Mouse (Mus musculus) erythroid progenitor cell, adult 5-6 weeks (primary cell): Measurements from ENCODE around the gene Pdpn. TPM values are rescaled to one million over a fixed set of nuclear protein-coding genes. Genes with fewer than 3 reads are reported as not detected.

Experiments
- ATAC-seq: replicated peaks from 2 replicates; pipeline ENCODE4 v1.8.0; 2016; ENCODE audit warnings: moderate number of reproducible peaks, mild to moderate bottlenecking, moderate TSS enrichment, inconsistent platforms; ENCODE audit not compliant: poor library complexity, low FRiP score, severe bottlenecking
- total RNA-seq, 2 experiments: library from RNA; stranded (forward) in 1 of 2; stranded (reverse) in 1 of 2; fragments of 150-400 nt in 1 of 2; fragments of 186-747, 209-891 nt in 1 of 2; gene quantifications; 2 replicates each; pipeline versions ENCODE4 v1.2.3 to v1.2.4; 2015 to 2017; ENCODE audit warnings: low replicate concordance in 2 of 2

The Pdpn gene
- total RNA-seq, 2 experiments from 2014 or later = not detected

- ATAC-seq = no peak
These were observed 837 bp upstream of the Pdpn start for GRCm38 (mm10) chr4:143300113-143300688.

GRCm38 (mm10) chr4:143298431-143299315 is 691 bp downstream of the Pdpn start:
- no peak for ATAC-seq

GRCm38 (mm10) chr4:143297016-143297556 is 2.3 kb downstream of the Pdpn start:
- ATAC-seq = no peak

- no peak for ATAC-seq
These were observed 3.2 kb downstream of the Pdpn start for GRCm38 (mm10) chr4:143296153-143296552.

GRCm38 (mm10) chr4:143294324-143294723 is 5.0 kb downstream of the Pdpn start:
- no peak for ATAC-seq

- ATAC-seq = no peak
These were observed 10.5 kb downstream of the Pdpn start for GRCm38 (mm10) chr4:143288880-143289279.

GRCm38 (mm10) chr4:143288473-143288872 is 10.9 kb downstream of the Pdpn start:
- ATAC-seq = no peak

GRCm38 (mm10) chr4:143287065-143287464 is 12.3 kb downstream of the Pdpn start:
- no peak for ATAC-seq

GRCm38 (mm10) chr4:143280166-143280565 is 19.2 kb downstream of the Pdpn start:
- no peak for ATAC-seq

- no peak for ATAC-seq
These were observed 19.7 kb downstream of the Pdpn start for GRCm38 (mm10) chr4:143279661-143280060.

GRCm38 (mm10) chr4:143279016-143279415 is 20.3 kb downstream of the Pdpn start:
- no peak for ATAC-seq

GRCm38 (mm10) chr4:143278429-143278871 is 20.9 kb downstream of the Pdpn start:
- no peak for ATAC-seq

- no peak for ATAC-seq
These were observed 22.0 kb downstream of the Pdpn start for GRCm38 (mm10) chr4:143277319-143277718.

- ATAC-seq = no peak
These were observed 27.8 kb downstream of the Pdpn start for GRCm38 (mm10) chr4:143271571-143271970.

- no peak for ATAC-seq
These were observed 28.5 kb downstream of the Pdpn start for GRCm38 (mm10) chr4:143270903-143271302.

- ATAC-seq = no peak
These were observed 36.7 kb downstream of the Pdpn start for GRCm38 (mm10) chr4:143262696-143263095.

GRCm38 (mm10) chr4:143259718-143260349 is 39.5 kb downstream of the Pdpn start:
- ATAC-seq = no peak

GRCm38 (mm10) chr4:143258517-143258916 is 40.8 kb downstream of the Pdpn start:
- no peak for ATAC-seq

- no peak for ATAC-seq
These were observed 41.4 kb downstream of the Pdpn start for GRCm38 (mm10) chr4:143257971-143258370.

GRCm38 (mm10) chr4:143255541-143255940 is 43.8 kb downstream of the Pdpn start:
- ATAC-seq = no peak
